In the genomic region with DNA sequence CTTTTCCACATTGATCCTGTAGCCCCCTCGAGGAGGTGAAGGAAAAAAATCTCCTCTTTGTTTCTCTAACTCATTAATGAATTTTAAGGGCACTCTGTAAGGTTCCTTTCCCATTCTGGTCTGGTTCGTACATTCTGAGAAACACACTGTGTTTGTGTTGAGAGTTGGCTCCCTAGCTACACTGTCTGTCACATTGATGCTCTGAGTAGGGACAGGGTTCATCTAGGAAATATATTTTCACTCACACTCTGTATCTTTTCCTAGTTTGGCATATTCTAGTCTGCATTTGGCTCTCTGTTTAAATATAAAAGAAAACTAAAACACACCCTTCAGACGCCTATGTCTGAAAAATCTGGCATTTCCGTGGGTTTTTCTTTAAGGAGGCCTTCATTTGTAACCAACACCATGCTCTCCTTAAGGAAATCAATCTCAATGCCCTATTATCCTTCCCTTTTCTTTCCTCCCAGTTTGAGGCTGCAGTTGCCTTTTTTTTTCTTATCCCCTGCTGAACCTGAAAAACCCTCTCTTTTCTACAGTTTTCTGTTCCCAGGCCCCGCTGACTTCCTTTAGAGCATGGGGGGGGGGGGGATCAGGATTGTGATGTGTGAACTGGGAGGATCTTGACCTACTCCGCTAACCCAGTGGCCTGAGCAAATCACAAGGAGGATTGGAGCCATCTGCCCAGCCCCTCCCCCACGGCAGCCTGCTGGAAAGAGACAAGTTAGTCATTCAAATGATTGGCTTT, we compare ENCODE assay signal across 7 mouse cellular contexts. TPM values are rescaled to one million over a fixed set of nuclear protein-coding genes. Genes with fewer than 3 reads are reported as not detected.
DNase-seq lines count a peak whose midpoint lies in the region; ATAC-seq and TF ChIP-seq lines count a peak whose summit lies in the region.

No protein-coding gene starts in this region.

- DNase-seq in adrenal gland, postnatal 25 days: peak; percentile 81
- DNase-seq in gastrocnemius, postnatal 10 days: peak; percentile 56
- DNase-seq in hindbrain, postnatal 0 days (ENCODE audit: low spot score): peak; percentile 97
- peak; percentile 31 to 69 for DNase-seq in left cerebral cortex, adult 9 months (ENCODE audit: low spot score in 2 of 2)
- peak; percentile 50 for DNase-seq in stomach, postnatal 0 days (ENCODE audit: low spot score)

- H3K4me2 ChIP-seq in hindbrain, postnatal 0 days (ENCODE audit: low read depth, low read length): peak overlapping the region; percentile 57
- peak overlapping the region; percentile 57 for H3K4me2 ChIP-seq in midbrain, embryonic 13.5 days (replicated peaks)
- no peak overlapping the region; the same call in 1 of the 2 replicates for H3K4me2 ChIP-seq in stomach, postnatal 0 days (replicated peaks; ENCODE audit: low read depth)

- H3K36me3 ChIP-seq in hindbrain, postnatal 0 days (ENCODE audit: insufficient read depth, low read length): no peaks in the 10 kb centered on the region
- no peaks in the 10 kb centered on the region for H3K36me3 ChIP-seq in midbrain, embryonic 13.5 days
- no peaks in the 10 kb centered on the region for H3K36me3 ChIP-seq in stomach, postnatal 0 days (ENCODE audit: control insufficient read depth, insufficient read depth, low read length)

- peak overlapping the region; percentile 90 for H3K27ac ChIP-seq in hindbrain, postnatal 0 days
- H3K27ac ChIP-seq in midbrain, embryonic 13.5 days: peak overlapping the region; percentile 87
- H3K27ac ChIP-seq in stomach, postnatal 0 days (replicated peaks): no peak overlapping the region

- H3K27me3 ChIP-seq in hindbrain, postnatal 0 days (ENCODE audit: insufficient read depth, low read length): no peaks in the 10 kb centered on the region
- no peaks in the 10 kb centered on the region for H3K27me3 ChIP-seq in midbrain, embryonic 13.5 days
- no peaks in the 10 kb centered on the region for H3K27me3 ChIP-seq in stomach, postnatal 0 days (ENCODE audit: control insufficient read depth, insufficient read depth, low read length)

- 7% methylated on average over 7 of the region's 7 CpGs for WGBS in hindbrain, postnatal 0 days
- under 1% methylated on average over 7 of the region's 7 CpGs for WGBS in midbrain, embryonic 13.5 days
- WGBS in stomach, postnatal 0 days: 27% methylated on average over 7 of the region's 7 CpGs

- 0 out of 2 replicates have a peak, but pooled peaks have one; percentile 15 for ATAC-seq in common myeloid progenitor, adult 5-6 weeks (replicated peaks; ENCODE audit: low read depth, poor library complexity, severe bottlenecking)
- peak; percentile 95 for ATAC-seq in hindbrain, postnatal 0 days
- peak; percentile 91 for ATAC-seq in midbrain, embryonic 13.5 days
- ATAC-seq in stomach, postnatal 0 days (ENCODE audit: low FRiP score, low TSS enrichment): no peak

- H3K9me3 ChIP-seq in hindbrain, postnatal 0 days (ENCODE audit: low read length): no peaks in the 10 kb centered on the region
- H3K9me3 ChIP-seq in midbrain, embryonic 13.5 days: no peaks in the 10 kb centered on the region
- no peaks in the 10 kb centered on the region for H3K9me3 ChIP-seq in stomach, postnatal 0 days (ENCODE audit: control insufficient read depth, low read length)

- H3K4me1 ChIP-seq in hindbrain, postnatal 0 days (ENCODE audit: insufficient read depth, low read length): peaks cover 4% of the 10 kb centered on the region; the same call in 1 of the 2 replicates
- H3K4me1 ChIP-seq in midbrain, embryonic 13.5 days (replicated peaks): peaks cover 44% of the 10 kb centered on the region
- H3K4me1 ChIP-seq in stomach, postnatal 0 days (replicated peaks; ENCODE audit: control insufficient read depth, insufficient read depth): no peaks in the 10 kb centered on the region

- H3K9ac ChIP-seq in hindbrain, postnatal 0 days (replicated peaks; ENCODE audit: low read length): peak overlapping the region; percentile 61; the same call in 1 of the 2 replicates
- peak overlapping the region; percentile 48 for H3K9ac ChIP-seq in midbrain, embryonic 13.5 days (replicated peaks)
- no peak overlapping the region for H3K9ac ChIP-seq in stomach, postnatal 0 days (ENCODE audit: low read length)

- no peak for TF ChIP-seq CTCF in hindbrain, postnatal 0 days (IDR thresholded peaks at IDR 0.05; ENCODE audit: low read depth)
- no peak for TF ChIP-seq CTCF in stomach, postnatal 0 days (IDR thresholded peaks at IDR 0.05; ENCODE audit: low read depth)

- H3K4me3 ChIP-seq in hindbrain, postnatal 0 days (ENCODE audit: low read length): peak overlapping the region; percentile 40
- peak overlapping the region; percentile 39 for H3K4me3 ChIP-seq in midbrain, embryonic 13.5 days (replicated peaks)
- no peak overlapping the region for H3K4me3 ChIP-seq in stomach, postnatal 0 days (ENCODE audit: low read depth, low read length)

- no peak for TF ChIP-seq EP300 in stomach, postnatal 0 days (optimal IDR thresholded peaks at IDR 0.05)

RNA-seq across cellular contexts. Expression of gene Fabp7, which starts 0.4 kb away (rescaled TPM):
- 0.97 TPM in 1 of 2 replicates, not detected in the other for total RNA-seq in adrenal gland, postnatal 25 days (2021)
- total RNA-seq in common myeloid progenitor, adult 5-6 weeks (2017): not detected in 2 replicates
- 1 to 10 TPM; 1.6 to 1.8 TPM for total RNA-seq in gastrocnemius, postnatal 10 days (2021)
- 708 and 750 TPM in 2 replicates for total RNA-seq in hindbrain, postnatal 0 days (2014; rRNA removed)
- polyA plus RNA-seq in hindbrain, postnatal 0 days (2015; fragmentation: Nextera tagmentation; extraction: Ambion mirVana): 3,353 and 3,880 TPM in 2 replicates
- polyA plus RNA-seq in midbrain, embryonic 13.5 days (2015; fragmentation: Nextera tagmentation; extraction: Ambion mirVana): 1,295 and 1,380 TPM in 2 replicates
- polyA plus RNA-seq in stomach, postnatal 0 days (2015; fragmentation: Nextera tagmentation; extraction: Ambion mirVana): 31.2 and 36.9 TPM in 2 replicates

RNA-seq across cellular contexts. Expression of gene Smpdl3a, which starts 9.8 kb away (rescaled TPM):
- total RNA-seq in adrenal gland, postnatal 25 days (2021): 36.0 and 38.7 TPM in 2 replicates
- 17.9 and 23.8 TPM in 2 replicates for total RNA-seq in common myeloid progenitor, adult 5-6 weeks (2017)
- total RNA-seq in gastrocnemius, postnatal 10 days (2021): 10 to 100 TPM; 17.2 to 17.5 TPM
- 31.1 and 40.0 TPM in 2 replicates for total RNA-seq in hindbrain, postnatal 0 days (2014; rRNA removed)
- polyA plus RNA-seq in hindbrain, postnatal 0 days (2015; fragmentation: Nextera tagmentation; extraction: Ambion mirVana): 45.2 and 46.0 TPM in 2 replicates
- polyA plus RNA-seq in midbrain, embryonic 13.5 days (2015; fragmentation: Nextera tagmentation; extraction: Ambion mirVana): 9.6 and 14.1 TPM in 2 replicates
- polyA plus RNA-seq in stomach, postnatal 0 days (2015; fragmentation: Nextera tagmentation; extraction: Ambion mirVana): 65.1 and 67.5 TPM in 2 replicates

Comparison
In these comparisons a context has a peak if more than half of its experiments do, and no peak if none do; other contexts are left out.
1. RNA of gene Fabp7, which starts 0.4 kb away (total RNA-seq): 708 to 750 TPM in hindbrain, postnatal 0 days; 1.6 to 1.8 TPM in gastrocnemius, postnatal 10 days, 0.97 TPM in adrenal gland, postnatal 25 days and not detected in common myeloid progenitor, adult 5-6 weeks; every median in the first group is over 100 times any median in the second.
2. Peak in every context shown above with its lines, with median percentiles within 50 percentile points of each other: DNase-seq.